Mouse (Mus musculus) MEL (cell line): ENCODE measurements at regions not wholly inside any gene's neighbourhood (a gene's known extent, or its start where the extent isn't known, plus 50 kb on each side); places are given as distances from the start of the nearest gene placed in this dataset.

Experiments
- DNase-seq: peaks from one replicate; pipeline ENCODE4 v3.0.0; 2011; ENCODE audit warnings: low read depth, low spot score
- H3K27ac ChIP-seq: 2 replicates; pipeline ENCODE4 v1.5.1; 2012; ENCODE audit warnings: low read depth, mild to moderate bottlenecking, control low read depth, low read length, moderate library complexity; ENCODE audit not compliant: control insufficient read depth
- H3K27me3 ChIP-seq, 2 experiments: fragments of 150-350 bp in 1 of 2; sonication (generic) in 1 of 2; 2 replicates each; pipeline ENCODE4 v1.6.1; 2012; ENCODE audit warnings: low read length in 2 of 2, mild to moderate bottlenecking in 2 of 2, improper control_type of control experiment in 1 of 2, moderate library complexity in 1 of 2; ENCODE audit not compliant: insufficient read depth in 2 of 2, control insufficient read depth in 1 of 2
- H3K36me3 ChIP-seq, 2 experiments: 2 replicates each; pipeline ENCODE4 v1.6.1; 2012 to 2014; ENCODE audit warnings: low read length in 2 of 2, improper control_type of control experiment in 1 of 2, inconsistent platforms in 1 of 2, mild to moderate bottlenecking in 1 of 2; ENCODE audit not compliant: insufficient read depth in 2 of 2, control insufficient read depth in 1 of 2
- H3K4me1 ChIP-seq, 2 experiments: fragments of 150-350 bp in 1 of 2; sonication (generic) in 1 of 2; 2 replicates each; pipeline ENCODE4 v1.6.1; 2012; ENCODE audit warnings: low read length in 2 of 2, improper control_type of control experiment in 1 of 2, mild to moderate bottlenecking in 1 of 2; ENCODE audit not compliant: insufficient read depth in 2 of 2, control insufficient read depth in 1 of 2
- H3K4me3 ChIP-seq, 2 experiments: fragments of 150-350 bp in 1 of 2; sonication (generic) in 1 of 2; 2 replicates each; pipeline ENCODE4 v1.5.1; 2012; ENCODE audit warnings: low read depth in 2 of 2, low read length in 2 of 2, mild to moderate bottlenecking in 2 of 2, moderate library complexity in 2 of 2, control low read depth in 1 of 2, improper control_type of control experiment in 1 of 2; ENCODE audit not compliant: control insufficient read depth in 1 of 2, insufficient read depth in 1 of 2
- H3K79me2 ChIP-seq: 2 replicates; pipeline ENCODE4 v1.6.1; 2012; ENCODE audit warnings: mild to moderate bottlenecking, low read length, moderate library complexity; ENCODE audit not compliant: control insufficient read depth, poor library complexity, insufficient read depth
- H3K9ac ChIP-seq: 2 replicates; pipeline ENCODE4 v1.6.1; 2012; ENCODE audit warnings: low read depth, mild to moderate bottlenecking, control low read depth, low read length, moderate library complexity; ENCODE audit not compliant: control insufficient read depth, poor library complexity, severe bottlenecking
- H3K9me3 ChIP-seq: fragments of 150-350 bp; sonication (generic); replicated peaks from 2 replicates; pipeline ENCODE4 v1.6.1; 2012; ENCODE audit warnings: mild to moderate bottlenecking, low read length, improper control_type of control experiment, moderate library complexity; ENCODE audit not compliant: insufficient read depth
- BHLHE40 ChIP-seq: IDR thresholded peaks from 2 replicates; pipeline ENCODE4 v1.6.1; 2012; ENCODE audit warnings: low read depth, mild to moderate bottlenecking, inconsistent platforms, low read length, improper control_type of control experiment, borderline replicate concordance
- CHD1 ChIP-seq: IDR thresholded peaks from 2 replicates; pipeline ENCODE4 v1.6.1; 2012; ENCODE audit warnings: low read depth, mild to moderate bottlenecking, inconsistent platforms, low read length, improper control_type of control experiment
- CTCF ChIP-seq, 3 experiments: IDR thresholded peaks in 2 of 3; conservative IDR thresholded peaks in 1 of 3; 2 replicates each; pipeline ENCODE4 v1.5.1; 2011 to 2012; ENCODE audit warnings: low read length in 3 of 3, low read depth in 2 of 3, mild to moderate bottlenecking in 2 of 3, improper control_type of control experiment in 1 of 3, inconsistent platforms in 1 of 3, mixed read lengths in 1 of 3, moderate library complexity in 1 of 3; ENCODE audit not compliant: control insufficient read depth in 1 of 3, insufficient read depth in 1 of 3, poor library complexity in 1 of 3, severe bottlenecking in 1 of 3
- E2F4 ChIP-seq: IDR thresholded peaks from 2 replicates; pipeline ENCODE4 v1.6.1; 2011; ENCODE audit warnings: low read depth, low read length, improper control_type of control experiment, borderline replicate concordance
- EP300 ChIP-seq, 2 experiments: IDR thresholded peaks; 2 replicates each; pipeline ENCODE4 v1.6.1; 2011; ENCODE audit warnings: improper control_type of control experiment in 2 of 2, low read length in 2 of 2, low read depth in 1 of 2, mild to moderate bottlenecking in 1 of 2
- HCFC1 ChIP-seq: IDR thresholded peaks from 2 replicates; pipeline ENCODE4 v1.6.1; 2012; ENCODE audit warnings: low read depth, mild to moderate bottlenecking, inconsistent platforms, low read length, improper control_type of control experiment, moderate library complexity
- KAT2A ChIP-seq: conservative IDR thresholded peaks from 2 replicates; pipeline ENCODE4 v1.6.1; 2012; ENCODE audit warnings: low read depth, low read length, improper control_type of control experiment, inconsistent platforms
- MAFK ChIP-seq: IDR thresholded peaks from 2 replicates; pipeline ENCODE4 v1.6.1; 2011; ENCODE audit warnings: low read depth, mild to moderate bottlenecking, low read length, improper control_type of control experiment, borderline replicate concordance
- MAX ChIP-seq: IDR thresholded peaks from 2 replicates; pipeline ENCODE4 v1.6.1; 2011; ENCODE audit warnings: low read length, improper control_type of control experiment
- MXI1 ChIP-seq: IDR thresholded peaks from 2 replicates; pipeline ENCODE4 v1.6.1; 2011; ENCODE audit warnings: mild to moderate bottlenecking, low read depth, low read length, improper control_type of control experiment
- MYB ChIP-seq: IDR thresholded peaks from 2 replicates; pipeline ENCODE4 v1.6.1; 2011; ENCODE audit warnings: mild to moderate bottlenecking, low read depth, low read length, improper control_type of control experiment
- NELFE ChIP-seq: IDR thresholded peaks from 2 replicates; pipeline ENCODE4 v1.6.1; 2011; ENCODE audit warnings: low read depth, low read length, improper control_type of control experiment
- POLR2AphosphoS2 ChIP-seq: IDR thresholded peaks from 2 replicates; pipeline ENCODE4 v1.6.1; 2011; ENCODE audit warnings: low read length, improper control_type of control experiment
- POLR2AphosphoS5 ChIP-seq: IDR thresholded peaks from 2 replicates; pipeline ENCODE4 v1.6.1; 2012; ENCODE audit warnings: low read depth, borderline replicate concordance, mild to moderate bottlenecking, inconsistent platforms, low read length, moderate library complexity, mixed read lengths
- RAD21 ChIP-seq: IDR thresholded peaks from 2 replicates; pipeline ENCODE4 v1.6.1; 2011; ENCODE audit warnings: mild to moderate bottlenecking, low read depth, low read length, improper control_type of control experiment
- SIN3A ChIP-seq: IDR thresholded peaks from 2 replicates; pipeline ENCODE4 v1.6.1; 2012; ENCODE audit warnings: low read length, improper control_type of control experiment, inconsistent platforms
- SMC3 ChIP-seq: IDR thresholded peaks from 2 replicates; pipeline ENCODE4 v1.6.1; 2011; ENCODE audit warnings: low read depth, low read length, improper control_type of control experiment
- TAL1 ChIP-seq: IDR thresholded peaks from 2 replicates; pipeline ENCODE4 v1.6.1; 2012; ENCODE audit warnings: mild to moderate bottlenecking, inconsistent platforms, low read length, moderate library complexity, mixed read lengths
- UBTF ChIP-seq: IDR thresholded peaks from 2 replicates; pipeline ENCODE4 v1.6.1; 2012; ENCODE audit warnings: low read depth, mild to moderate bottlenecking, inconsistent platforms, low read length, improper control_type of control experiment, moderate library complexity, borderline replicate concordance; ENCODE audit not compliant: insufficient read depth
- USF1 ChIP-seq: IDR thresholded peaks from 2 replicates; pipeline ENCODE4 v1.6.1; 2014; ENCODE audit warnings: low read depth, mild to moderate bottlenecking, inconsistent platforms, low read length, improper control_type of control experiment, moderate library complexity
- USF2 ChIP-seq, 2 experiments: IDR thresholded peaks; 2 replicates each; pipeline ENCODE4 v1.6.1; 2011 to 2012; ENCODE audit warnings: improper control_type of control experiment in 2 of 2, low read length in 2 of 2, borderline replicate concordance in 1 of 2, inconsistent platforms in 1 of 2, low read depth in 1 of 2, mild to moderate bottlenecking in 1 of 2; ENCODE audit not compliant: insufficient read depth in 1 of 2
- ZC3H11A ChIP-seq: IDR thresholded peaks from 2 replicates; pipeline ENCODE4 v1.6.1; 2012; ENCODE audit warnings: low read depth, mild to moderate bottlenecking, inconsistent platforms, low read length, improper control_type of control experiment
- ZMIZ1 ChIP-seq: IDR thresholded peaks from 2 replicates; pipeline ENCODE4 v1.6.1; 2012; ENCODE audit warnings: low read depth, mild to moderate bottlenecking, inconsistent platforms, low read length, improper control_type of control experiment, moderate library complexity
- ZNF384 ChIP-seq: IDR thresholded peaks from 2 replicates; pipeline ENCODE4 v1.6.1; 2012; ENCODE audit warnings: low read depth, mild to moderate bottlenecking, inconsistent platforms, low read length, improper control_type of control experiment

DNA sequence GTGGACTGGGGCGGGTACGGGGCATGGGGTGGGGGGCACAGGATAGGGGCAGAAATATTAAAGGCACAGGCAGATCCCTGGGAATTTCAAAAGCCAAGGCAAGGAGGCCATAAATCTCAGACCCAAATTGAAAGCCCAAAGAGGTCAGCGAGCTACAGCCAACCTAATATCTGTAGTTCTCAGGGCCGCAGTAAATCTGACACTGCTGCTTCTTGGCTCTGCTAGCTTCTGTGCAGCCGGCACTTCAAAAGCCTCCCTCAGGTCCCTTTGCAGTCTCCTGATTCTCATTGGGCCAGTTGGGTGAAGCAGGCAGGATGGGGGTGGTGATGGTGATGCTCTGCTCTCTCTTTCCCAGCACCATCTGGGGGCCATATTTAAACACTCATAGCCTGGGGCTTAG is 257.3 kb downstream of the En1 start:
- no peak overlapping the region for H3K4me3 ChIP-seq
- TF ChIP-seq ZC3H11A (no peak), USF1 (no peak), KAT2A (no peak), NELFE (no peak), SMC3 (no peak), USF2 (IDR thresholded peaks at IDR 0.05; ENCODE audit: borderline replicate concordance in 1 of 2, insufficient read depth in 1 of 2, low read depth in 1 of 2, low read length in 2 of 2) (no peak), MAFK (no peak), HCFC1 (no peak), MAX (no peak), MXI1 (no peak), CHD1 (no peak), ZNF384 (no peak), POLR2AphosphoS2 (no peak), UBTF (no peak), SIN3A (no peak), BHLHE40 (no peak), MYB (no peak)
- no peaks in the 10 kb centered on the region for H3K36me3 ChIP-seq
- H3K27ac ChIP-seq = no peak overlapping the region
- H3K9ac ChIP-seq = no peak overlapping the region
- DNase-seq = no peak
- H3K79me2 ChIP-seq = no peaks in the 10 kb centered on the region
- no peaks in the 10 kb centered on the region for H3K27me3 ChIP-seq
- no peaks in the 10 kb centered on the region for H3K9me3 ChIP-seq
- no peaks in the 10 kb centered on the region for H3K4me1 ChIP-seq

DNA sequence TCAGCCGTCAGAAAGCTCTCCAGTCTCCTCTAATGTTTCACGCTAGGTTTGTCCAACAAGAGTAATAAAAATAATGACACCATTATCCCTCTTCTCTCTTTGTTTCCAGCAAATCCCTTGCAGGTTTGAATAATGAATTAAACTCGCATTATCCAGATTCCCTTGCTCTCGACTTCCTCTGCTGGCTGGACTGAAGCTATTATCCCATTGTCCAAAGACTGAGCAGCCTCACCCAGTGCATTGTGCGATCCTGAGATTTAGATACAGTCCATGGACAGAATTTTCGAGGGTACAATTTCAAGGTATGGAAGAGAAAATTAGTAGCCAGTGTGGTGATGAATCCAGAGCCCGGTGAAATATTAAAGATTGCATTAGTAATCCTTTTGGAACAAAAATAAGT is 270.3 kb downstream of the En1 start:
- Histone ChIP-seq H3K9ac (no peak overlapping the region), H3K36me3 (no peaks in the 10 kb centered on the region), H3K9me3 (no peaks in the 10 kb centered on the region), H3K4me3 (no peak overlapping the region), H3K27ac (no peak overlapping the region), H3K79me2 (no peaks in the 10 kb centered on the region), H3K27me3 (no peaks in the 10 kb centered on the region), H3K4me1 (no peaks in the 10 kb centered on the region)
- TF ChIP-seq CTCF (IDR thresholded peaks at IDR 0.05 in 2 of 3, conservative IDR thresholded peaks at IDR 0.05 in 1 of 3; ENCODE audit: control insufficient read depth in 1 of 3, insufficient read depth in 1 of 3, low read depth in 2 of 3, low read length in 3 of 3, poor library complexity in 1 of 3, severe bottlenecking in 1 of 3) = no peak
- no peak for TF ChIP-seq POLR2AphosphoS5
- TF ChIP-seq EP300 (IDR thresholded peaks at IDR 0.05; ENCODE audit: low read depth in 1 of 2, low read length in 2 of 2) = no peak
- TF ChIP-seq RAD21 = no peak
- TF ChIP-seq E2F4 = no peak
- no peak for TF ChIP-seq USF2 (IDR thresholded peaks at IDR 0.05; ENCODE audit: borderline replicate concordance in 1 of 2, insufficient read depth in 1 of 2, low read depth in 1 of 2, low read length in 2 of 2)
- no peak for TF ChIP-seq TAL1
- no peak for TF ChIP-seq ZMIZ1
- TF ChIP-seq UBTF = no peak
- DNase-seq = no peak
